Mouse (Mus musculus) liver, adult 2 months (tissue): Measurements from ENCODE around the gene Fgr. TPM values are rescaled to one million over a fixed set of nuclear protein-coding genes. Genes with fewer than 3 reads are reported as not detected.

ENCODE experiments used
- DNase-seq: peaks from one replicate; pipeline ENCODE4 v3.0.0-alpha.2; 2011; ENCODE audit warnings: low read depth, low spot score; ENCODE audit errors: extremely low read depth
- H3K27ac ChIP-seq: fragments of 200-500 bp; replicated peaks from 2 replicates; pipeline ENCODE4 v1.5.1; 2012; ENCODE audit warnings: low read depth, mild to moderate bottlenecking, control low read depth, inconsistent platforms, low read length; ENCODE audit not compliant: insufficient read depth
- H3K27me3 ChIP-seq: fragments of 200-500 bp; 2 replicates; pipeline ENCODE4 v1.6.1; 2012; ENCODE audit warnings: mild to moderate bottlenecking, moderate library complexity, low read length, inconsistent platforms; ENCODE audit not compliant: control insufficient read depth, insufficient read depth
- H3K36me3 ChIP-seq: fragments of 200-500 bp; 2 replicates; pipeline ENCODE4 v1.6.1; 2012; ENCODE audit warnings: low read length, inconsistent platforms; ENCODE audit not compliant: control insufficient read depth, insufficient read depth
- H3K4me1 ChIP-seq: fragments of 200-500 bp; 2 replicates; pipeline ENCODE4 v1.6.1; 2011; ENCODE audit warnings: low read length; ENCODE audit not compliant: control insufficient read depth, insufficient read depth
- H3K4me3 ChIP-seq: fragments of 200-500 bp; 2 replicates; pipeline ENCODE4 v1.5.1; 2011; ENCODE audit warnings: low read depth, mild to moderate bottlenecking, control low read depth, low read length, moderate library complexity; ENCODE audit not compliant: insufficient read depth
- H3K79me2 ChIP-seq: fragments of 200-500 bp; 2 replicates; pipeline ENCODE4 v1.6.1; 2012; ENCODE audit warnings: inconsistent platforms, mild to moderate bottlenecking, low read length, moderate library complexity; ENCODE audit not compliant: control insufficient read depth, insufficient read depth
- H3K9ac ChIP-seq: fragments of 200-500 bp; 2 replicates; pipeline ENCODE4 v1.6.1; 2012; ENCODE audit warnings: low read depth, mild to moderate bottlenecking, control low read depth, inconsistent platforms, low read length
- CTCF ChIP-seq: fragments of 200-500 bp; IDR thresholded peaks from 2 replicates; pipeline ENCODE4 v1.5.1; 2011; ENCODE audit warnings: low read depth, low read length, control low read depth
- POLR2A ChIP-seq: fragments of 200-500 bp; IDR thresholded peaks from 2 replicates; pipeline ENCODE4 v1.6.1; 2011; ENCODE audit warnings: low read length, control low read depth; ENCODE audit not compliant: insufficient read depth; ENCODE audit errors: extremely low read depth
- WGBS: fragments of 180-500 bp; shearing (Covaris S2); methylation state at CpG from one replicate; pipeline ENCODE4 v1.1.7; 2018; 5-methylcytosine and 5-hydroxymethylcytosine counted together
- polyA plus RNA-seq: library from polyadenylated mRNA; depleted of rRNA; stranded (reverse); fragments of >200 nt; gene quantifications from 2 replicates; pipeline ENCODE4 v1.2.3, GENCODE M21; 2012
- total RNA-seq: library from RNA; depleted of rRNA; stranded (reverse); fragments of >200 nt; gene quantifications from 2 replicates; pipeline ENCODE4 v1.2.3, GENCODE M21; 2014

The Fgr gene
- total and polyA plus RNA-seq, 2 experiments: 1.3 to 1.6 TPM

- Histone ChIP-seq H3K4me1 (peaks cover 6% of the 10 kb centered on the region), H3K36me3 (no peaks in the 10 kb centered on the region), H3K9ac (peak overlapping the region; percentile 22), H3K27me3 (no peaks in the 10 kb centered on the region), H3K27ac (peak overlapping the region; percentile 50), H3K79me2 (peaks cover 47% of the 10 kb centered on the region), H3K4me3 (no peak overlapping the region)
- 34% methylated on average over 5 of the region's 5 CpGs for WGBS
- DNase-seq: no peak
- no peak for TF ChIP-seq CTCF
These were observed 40.2 kb downstream of the Fgr start for GRCm38 (mm10) chr4:133014088-133014487.

GRCm38 (mm10) chr4:133014896-133015709 is 41.2 kb downstream of the Fgr start:
- WGBS: 82% methylated on average over 10 of the region's 10 CpGs
- H3K9ac ChIP-seq: no peak overlapping the region
- peaks cover 58% of the 10 kb centered on the region for H3K79me2 ChIP-seq
- no peak overlapping the region for H3K27ac ChIP-seq
- TF ChIP-seq CTCF: no peak
- TF ChIP-seq POLR2A: no peak
- H3K27me3 ChIP-seq: no peaks in the 10 kb centered on the region
- H3K36me3 ChIP-seq: no peaks in the 10 kb centered on the region
- no peak for DNase-seq
- no peak overlapping the region for H3K4me3 ChIP-seq
- H3K4me1 ChIP-seq: peaks cover 6% of the 10 kb centered on the region

GRCm38 (mm10) chr4:133015710-133016651 is 42.1 kb downstream of the Fgr start:
- Histone ChIP-seq H3K9ac (no peak overlapping the region), H3K27ac (no peak overlapping the region)

GRCm38 (mm10) chr4:133016677-133017415 is 43.0 kb downstream of the Fgr start:
- WGBS: 68% methylated on average over 4 of the region's 4 CpGs
- no peaks in the 10 kb centered on the region for H3K27me3 ChIP-seq
- H3K27ac ChIP-seq: no peak overlapping the region
- H3K9ac ChIP-seq: no peak overlapping the region
- no peak for DNase-seq
- peaks cover 6% of the 10 kb centered on the region for H3K4me1 ChIP-seq
- peaks cover 67% of the 10 kb centered on the region for H3K79me2 ChIP-seq
- no peak overlapping the region for H3K4me3 ChIP-seq
- no peaks in the 10 kb centered on the region for H3K36me3 ChIP-seq
- TF ChIP-seq CTCF (no peak), POLR2A (no peak)

More at GRCm38 (mm10) chr4:133015710-133016651, 42.1 kb downstream of the Fgr start:
- DNase-seq: no peak
- H3K27me3 ChIP-seq: no peaks in the 10 kb centered on the region
- H3K36me3 ChIP-seq: no peaks in the 10 kb centered on the region
- TF ChIP-seq POLR2A (no peak), CTCF (no peak)
- 69% methylated on average over 9 of the region's 9 CpGs for WGBS
- peaks cover 6% of the 10 kb centered on the region for H3K4me1 ChIP-seq
- peaks cover 62% of the 10 kb centered on the region for H3K79me2 ChIP-seq
- no peak overlapping the region for H3K4me3 ChIP-seq

- DNase-seq: no peak
- no peak overlapping the region for H3K27ac ChIP-seq
- H3K9ac ChIP-seq: no peak overlapping the region
- WGBS: 86% methylated on average over 6 of the region's 6 CpGs
- H3K79me2 ChIP-seq: peaks cover 70% of the 10 kb centered on the region
- peaks cover 6% of the 10 kb centered on the region for H3K4me1 ChIP-seq
- H3K27me3 ChIP-seq: no peaks in the 10 kb centered on the region
- no peaks in the 10 kb centered on the region for H3K36me3 ChIP-seq
- H3K4me3 ChIP-seq: no peak overlapping the region
- TF ChIP-seq CTCF: no peak
- no peak for TF ChIP-seq POLR2A
These were observed 43.8 kb downstream of the Fgr start for GRCm38 (mm10) chr4:133017597-133018262.
